Mouse (Mus musculus) embryonic facial prominence, embryonic 11.5 days (tissue): ENCODE measurements around the gene U2af2. TPM values are rescaled to one million over a fixed set of nuclear protein-coding genes. Genes with fewer than 3 reads are reported as not detected.

Experiments used
- ATAC-seq: fragments of 200-750 bp; cut with Nextera tagmentation; replicated peaks from 2 replicates; pipeline ENCODE4 v1.8.0; 2017; ENCODE audit warnings: low read depth; ENCODE audit not compliant: insufficient number of reproducible peaks, low FRiP score, low TSS enrichment
- DNase-seq: peaks from one replicate; pipeline ENCODE4 v3.0.0-alpha.2; 2015; ENCODE audit warnings: low spot score
- H3K27ac ChIP-seq: fragments of 300-500 bp; sonication (generic); replicated peaks from 2 replicates; pipeline ENCODE4 v1.5.1; 2014; ENCODE audit warnings: mild to moderate bottlenecking, low read depth, low read length, control low read depth
- H3K27me3 ChIP-seq: fragments of 300-500 bp; sonication (generic); 2 replicates; pipeline ENCODE4 v1.6.1; 2014; ENCODE audit warnings: mild to moderate bottlenecking, low read length, moderate library complexity, mixed read lengths; ENCODE audit not compliant: control insufficient read depth, insufficient read depth
- H3K36me3 ChIP-seq: fragments of 300-500 bp; sonication (generic); replicated peaks from 2 replicates; pipeline ENCODE4 v1.6.1; 2014; ENCODE audit warnings: low read depth, mild to moderate bottlenecking, low read length, moderate library complexity, mixed read lengths; ENCODE audit not compliant: control insufficient read depth, insufficient read depth
- H3K4me1 ChIP-seq: fragments of 300-500 bp; sonication (generic); 2 replicates; pipeline ENCODE4 v1.6.1; 2014; ENCODE audit warnings: low read length, mixed read lengths; ENCODE audit not compliant: control insufficient read depth, insufficient read depth
- H3K4me2 ChIP-seq: fragments of 300-500 bp; sonication (generic); 2 replicates; pipeline ENCODE4 v1.6.1; 2014; ENCODE audit warnings: low read depth, mild to moderate bottlenecking, control low read depth, low read length, moderate library complexity
- H3K4me3 ChIP-seq: fragments of 300-500 bp; sonication (generic); 2 replicates; pipeline ENCODE4 v1.5.1; 2014; ENCODE audit warnings: low read depth, low read length, control low read depth
- H3K9ac ChIP-seq: fragments of 300-500 bp; sonication (generic); replicated peaks from 2 replicates; pipeline ENCODE4 v1.6.1; 2014; ENCODE audit warnings: mild to moderate bottlenecking, control low read depth, low read length
- H3K9me3 ChIP-seq: fragments of 300-500 bp; sonication (generic); replicated peaks from 2 replicates; pipeline ENCODE4 v1.6.1; 2016; ENCODE audit warnings: mild to moderate bottlenecking, low read length, inconsistent platforms, mixed read lengths; ENCODE audit not compliant: control insufficient read depth
- WGBS: fragments of 180-500 bp; shearing (Covaris S2); extraction: QIAGEN DNeasy Blood & Tissue Kit; methylation state at CpG from one replicate; pipeline ENCODE4 v1.1.7; 2014; 5-methylcytosine and 5-hydroxymethylcytosine counted together
- polyA plus RNA-seq: library from polyadenylated mRNA; unstranded; fragments of >200 nt; fragmentation: Nextera tagmentation; extraction: Ambion mirVana; gene quantifications from 2 replicates; pipeline ENCODE4 v1.2.1, GENCODE M21; 2014

Gene U2af2
- polyA plus RNA-seq, 1 experiment from 2014 or later = 156 TPM

DNA sequence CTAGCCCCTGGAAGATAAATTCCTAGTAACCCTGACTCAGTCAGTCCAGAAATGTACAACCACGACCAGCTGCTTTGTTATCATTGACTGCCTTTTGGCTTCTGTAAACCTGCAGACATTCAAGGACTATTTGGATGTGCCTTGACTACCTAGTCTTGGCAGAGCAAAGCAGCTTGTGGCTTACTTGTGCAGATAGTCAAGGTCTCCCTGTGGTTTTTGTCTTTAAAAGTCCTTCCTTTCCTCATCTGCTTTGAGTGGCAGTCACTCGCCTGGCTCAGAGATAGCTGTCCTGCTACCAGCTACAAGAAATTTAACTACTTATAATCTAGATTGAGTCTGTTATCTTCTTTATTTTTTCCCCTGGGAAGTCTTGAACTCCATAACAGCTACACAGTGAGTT is 17.0 kb upstream of the U2af2 start:
- Histone ChIP-seq H3K9ac (no peak overlapping the region), H3K27ac (no peak overlapping the region), H3K4me1 (no peaks in the 10 kb centered on the region), H3K27me3 (no peaks in the 10 kb centered on the region), H3K9me3 (no peaks in the 10 kb centered on the region), H3K4me3 (no peak overlapping the region), H3K4me2 (no peak overlapping the region), H3K36me3 (no peaks in the 10 kb centered on the region)
- 78% methylated on average over 2 of the region's 2 CpGs for WGBS
- no peak for ATAC-seq
- no peak for DNase-seq

DNA sequence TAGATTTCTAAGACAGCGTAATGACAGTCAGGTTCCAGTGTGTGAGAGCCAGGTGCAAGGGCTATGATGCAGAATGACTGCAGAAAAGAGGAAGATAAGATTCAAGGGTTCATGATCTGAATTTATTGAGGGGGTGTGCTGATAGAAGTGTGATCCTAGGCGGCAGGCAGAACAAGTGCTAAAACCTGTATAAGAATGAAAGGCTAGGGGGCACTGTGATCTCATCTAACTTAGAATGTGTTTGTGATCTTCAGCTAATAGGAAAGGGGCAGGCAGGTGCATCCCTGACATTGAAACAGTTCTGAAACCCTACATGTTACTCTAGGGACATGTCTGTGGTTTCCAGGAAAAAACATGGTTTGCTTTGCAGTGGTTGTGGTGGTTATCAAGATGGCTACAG is 15.8 kb upstream of the U2af2 start:
- H3K4me3 ChIP-seq = no peak overlapping the region
- H3K27me3 ChIP-seq = no peaks in the 10 kb centered on the region
- H3K4me1 ChIP-seq = no peaks in the 10 kb centered on the region
- DNase-seq (no peak), ATAC-seq (no peak)
- WGBS = 66% methylated on average over 2 of the region's 2 CpGs
- H3K9ac ChIP-seq = no peak overlapping the region
- H3K36me3 ChIP-seq = no peaks in the 10 kb centered on the region
- no peak overlapping the region for H3K4me2 ChIP-seq
- H3K9me3 ChIP-seq = no peaks in the 10 kb centered on the region
- no peak overlapping the region for H3K27ac ChIP-seq

DNA sequence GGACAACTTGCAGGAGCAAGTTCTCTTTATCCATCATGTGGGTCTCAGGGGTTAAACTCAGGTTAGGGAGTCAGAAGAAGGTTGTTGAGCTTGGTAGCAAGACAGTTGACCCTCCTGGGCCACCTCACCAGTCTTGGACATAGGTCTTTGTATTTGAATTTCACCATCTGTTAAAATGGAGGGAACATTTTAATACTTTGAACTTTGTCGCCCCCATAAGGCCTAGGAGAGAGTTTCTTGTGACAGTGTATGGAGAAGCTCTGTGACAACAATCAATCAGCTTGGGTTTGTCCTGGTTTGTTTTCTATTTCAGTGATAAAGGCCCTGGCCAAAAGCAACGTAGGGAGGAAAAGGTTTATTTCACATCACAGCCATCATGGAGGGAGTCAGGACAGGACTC is 14.6 kb upstream of the U2af2 start:
- no peak overlapping the region for H3K27ac ChIP-seq
- no peaks in the 10 kb centered on the region for H3K4me1 ChIP-seq
- ATAC-seq = no peak
- 31% methylated on average over 2 of the region's 2 CpGs for WGBS
- H3K4me2 ChIP-seq = no peak overlapping the region
- H3K9ac ChIP-seq = no peak overlapping the region
- H3K9me3 ChIP-seq = no peaks in the 10 kb centered on the region
- H3K27me3 ChIP-seq = peaks cover 3% of the 10 kb centered on the region
- no peak overlapping the region for H3K4me3 ChIP-seq
- no peaks in the 10 kb centered on the region for H3K36me3 ChIP-seq
- DNase-seq = peak; percentile 30

DNA sequence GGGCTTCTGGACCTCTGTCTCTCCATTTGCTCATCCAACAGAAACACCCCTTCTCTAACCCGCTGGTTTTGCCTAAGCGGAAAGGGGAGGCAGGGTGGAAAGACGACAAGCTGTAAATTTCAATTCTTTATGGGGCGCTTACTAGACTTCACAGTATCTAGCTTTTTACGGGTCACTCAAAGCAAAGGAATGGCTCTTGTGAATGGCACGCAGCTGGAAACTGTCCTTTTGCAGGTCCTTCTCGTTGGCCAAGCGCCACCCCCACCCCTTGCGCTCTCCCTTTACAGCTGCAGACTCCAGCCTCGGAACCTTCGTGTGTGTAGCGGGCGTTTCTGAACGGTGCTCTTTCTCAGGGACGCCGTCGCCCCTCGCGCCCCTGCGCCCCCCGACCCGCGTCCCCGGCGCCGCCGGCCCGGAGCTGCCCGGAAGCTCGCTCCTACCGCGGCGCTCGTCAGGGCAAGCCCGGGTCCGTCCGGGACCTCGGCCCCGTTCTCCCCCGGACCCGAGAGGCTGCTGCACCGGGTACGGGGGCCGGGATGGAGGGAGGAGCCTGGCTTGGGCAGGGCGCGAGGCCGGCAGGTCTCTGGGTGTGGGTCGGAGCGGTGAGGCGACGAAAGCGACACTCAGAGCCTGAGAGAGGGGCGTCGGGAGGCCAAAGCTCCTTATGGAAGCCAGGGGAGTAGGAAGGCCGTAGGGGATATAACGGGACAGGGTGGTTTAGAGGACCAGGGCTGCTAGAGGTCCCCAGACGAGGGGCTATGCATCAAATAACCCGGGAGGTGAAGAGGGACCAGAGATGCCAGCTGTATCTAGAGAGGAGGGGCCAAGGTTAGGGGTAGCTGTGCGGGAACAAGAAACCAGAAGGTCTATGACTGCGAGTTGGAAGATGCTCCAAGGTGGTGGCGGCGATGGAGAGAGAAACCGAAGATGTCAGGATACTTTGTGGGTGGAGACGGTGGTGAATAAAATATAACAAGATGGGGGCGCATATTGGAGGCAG is 10.4 kb upstream of the U2af2 start, which contains the start of gene Zfp580:
Zfp580 (plus strand) TSS at position 346 of the 1,000 bp plus-strand sequence.
- DNase-seq (peak; percentile 83), ATAC-seq (peak; percentile 77)
- Histone ChIP-seq H3K27me3 (peaks cover 43% of the 10 kb centered on the region), H3K4me3 (peak within 1 kb of the TSS; percentile 67), H3K36me3 (no peaks in the 10 kb centered on the region), H3K9ac (peak within 1 kb of the TSS; percentile 82), H3K4me2 (peak within 1 kb of the TSS; percentile 77), H3K4me1 (peaks cover 8% of the 10 kb centered on the region), H3K27ac (no peak within 1 kb of the TSS; the same call in 1 of the 2 replicates), H3K9me3 (no peaks in the 10 kb centered on the region)
- under 1% methylated on average over 62 of the region's 65 CpGs for WGBS

DNA sequence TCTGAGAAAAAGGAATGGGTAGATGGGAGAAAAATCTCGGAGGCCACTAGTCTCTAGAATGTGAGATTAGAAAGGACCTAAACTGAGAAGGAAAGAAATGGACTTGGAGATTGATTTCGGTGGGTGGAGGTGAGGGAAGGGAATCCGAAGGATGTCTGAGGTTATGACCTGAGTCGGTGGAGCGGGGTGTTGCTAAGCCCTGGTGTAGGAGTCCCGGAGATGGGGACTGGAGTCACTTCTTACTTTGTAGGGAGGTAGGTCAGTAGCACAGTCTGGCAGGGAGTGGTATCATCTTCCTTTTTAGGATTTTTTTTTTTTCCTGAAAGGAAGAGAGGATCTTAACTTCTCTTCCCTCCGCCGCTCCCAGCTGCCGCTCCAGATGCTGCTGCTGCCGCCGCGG is 9.5 kb upstream of the U2af2 start:
- Histone ChIP-seq H3K4me3 (peak overlapping the region; percentile 67), H3K27ac (no peak overlapping the region), H3K9ac (peak overlapping the region; percentile 82), H3K4me1 (peaks cover 8% of the 10 kb centered on the region), H3K27me3 (peaks cover 47% of the 10 kb centered on the region), H3K9me3 (no peaks in the 10 kb centered on the region), H3K36me3 (no peaks in the 10 kb centered on the region), H3K4me2 (peak overlapping the region; percentile 77)
- DNase-seq = peak; percentile 22
- WGBS = 6% methylated on average over 12 of the region's 12 CpGs
- no peak for ATAC-seq

DNA sequence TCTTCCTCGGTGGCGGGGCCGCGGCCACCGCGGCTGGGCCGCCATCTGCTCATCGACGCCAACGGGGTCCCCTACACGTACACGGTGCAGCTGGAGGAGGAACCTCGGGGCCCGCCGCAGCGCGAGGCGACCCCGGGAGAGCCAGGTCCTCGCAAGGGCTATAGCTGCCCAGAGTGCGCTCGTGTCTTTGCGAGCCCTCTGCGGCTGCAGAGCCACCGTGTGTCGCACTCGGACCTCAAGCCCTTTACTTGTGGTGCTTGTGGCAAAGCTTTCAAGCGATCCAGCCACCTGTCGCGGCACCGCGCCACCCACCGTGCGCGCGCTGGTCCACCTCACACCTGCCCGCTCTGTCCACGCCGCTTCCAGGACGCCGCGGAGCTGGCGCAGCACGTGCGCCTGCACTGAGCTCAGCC is 9.0 kb upstream of the U2af2 start:
- H3K9me3 ChIP-seq = no peaks in the 10 kb centered on the region
- peaks cover 8% of the 10 kb centered on the region for H3K4me1 ChIP-seq
- peaks cover 47% of the 10 kb centered on the region for H3K27me3 ChIP-seq
- 3% methylated on average over 45 of the region's 45 CpGs for WGBS
- DNase-seq = no peak
- no peak overlapping the region for H3K27ac ChIP-seq
- peak overlapping the region; percentile 77 for H3K4me2 ChIP-seq
- no peak for ATAC-seq
- H3K9ac ChIP-seq = peak overlapping the region; percentile 46
- H3K36me3 ChIP-seq = no peaks in the 10 kb centered on the region
- H3K4me3 ChIP-seq = peak overlapping the region; percentile 67

DNA sequence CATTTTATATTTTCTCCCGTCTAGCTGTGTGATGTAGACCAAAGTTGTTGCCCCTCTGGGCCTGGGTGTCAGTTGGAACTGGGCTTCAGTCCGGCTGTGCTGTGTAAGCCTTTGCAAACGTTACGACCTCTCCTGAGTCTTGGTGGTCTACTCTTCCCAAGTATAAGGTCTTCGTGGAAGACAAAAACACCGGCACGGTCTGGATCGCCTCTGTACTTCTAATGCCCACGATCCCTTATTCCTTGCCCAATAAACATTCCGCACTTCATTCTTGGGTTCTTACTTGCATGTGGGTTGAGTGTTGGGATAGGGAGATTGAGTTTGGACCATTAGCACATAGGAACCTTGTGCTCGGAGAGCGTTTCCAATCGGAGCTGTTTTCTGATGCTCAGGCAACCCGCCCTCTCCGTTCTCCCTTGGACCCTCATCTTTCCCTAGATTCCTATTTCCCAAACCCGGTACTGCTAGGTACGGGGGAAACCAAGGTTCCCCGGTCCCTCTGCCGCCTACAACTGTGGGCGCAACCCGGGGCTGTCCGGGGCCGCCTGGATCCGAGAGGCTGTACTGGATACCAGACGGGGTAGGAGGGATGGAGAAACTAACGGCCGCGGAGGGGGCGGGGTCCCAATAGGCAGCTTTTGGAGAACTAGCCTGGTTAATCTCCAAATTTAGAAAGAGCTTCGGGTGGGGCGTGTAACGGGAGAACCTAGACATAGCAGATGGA is 8.3 kb upstream of the U2af2 start:
- 7% methylated on average over 32 of the region's 32 CpGs for WGBS
- Histone ChIP-seq H3K4me1 (peaks cover 8% of the 10 kb centered on the region), H3K9ac (no peak overlapping the region; the same call in 1 of the 2 replicates), H3K4me2 (peak overlapping the region; percentile 77), H3K27me3 (peaks cover 47% of the 10 kb centered on the region), H3K36me3 (no peaks in the 10 kb centered on the region), H3K27ac (no peak overlapping the region), H3K4me3 (peak overlapping the region; percentile 67), H3K9me3 (no peaks in the 10 kb centered on the region)
- ATAC-seq (no peak), DNase-seq (peak; percentile 35)
